Mouse (Mus musculus): Measurements from ENCODE around the gene Zfp341.

DNA sequence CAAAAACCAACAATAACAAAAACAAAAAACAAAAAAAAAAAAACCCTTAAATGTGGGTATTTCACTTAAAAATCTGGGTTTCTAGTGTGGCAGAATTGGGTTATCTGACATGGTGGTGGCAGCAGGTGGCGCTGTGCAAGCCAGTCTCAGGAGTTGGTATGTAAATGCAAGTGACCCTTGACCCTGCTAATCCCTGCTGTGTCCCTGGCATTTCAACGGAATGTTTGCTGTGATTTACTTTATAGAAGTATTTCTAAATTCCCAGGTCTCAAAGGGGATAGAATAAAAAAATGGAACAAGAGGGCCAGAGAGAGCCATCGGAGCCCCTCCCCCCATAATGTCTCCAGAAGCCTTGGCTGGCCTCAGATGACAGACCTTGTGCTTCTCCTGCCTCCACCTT lies 35.0 kb downstream of the Zfp341 start:
- no peak for TF ChIP-seq POLR2A (IDR thresholded peaks at IDR 0.05; ENCODE audit: low read depth, low read length)
- TF ChIP-seq CTCF (IDR thresholded peaks at IDR 0.05; ENCODE audit: extremely low read depth, insufficient read length, insufficient replicate concordance, low read depth, low read length) = peak; percentile 78; the same call in 1 of the 2 replicates
